Mouse (Mus musculus) ES-Bruce4 (cell line): ENCODE results near the gene Gm13101. TPM values are rescaled to one million over a fixed set of nuclear protein-coding genes. Genes with fewer than 3 reads are reported as not detected.

Experiments
- polyA plus RNA-seq: library from polyadenylated mRNA; stranded (reverse); fragments of >200 nt; gene quantifications from 2 replicates; pipeline ENCODE4 v1.2.4, GENCODE M21; 2011; ENCODE audit warnings: low read depth; ENCODE audit not compliant: missing spikeins, insufficient read depth, insufficient read length

Gm13101 gene
- polyA plus RNA-seq, 1 experiment = not detected

Other genes starting within 250 kb of the Gm13101 start
- gene Gm13078, start 247.5 kb downstream of the Gm13101 start, polyA plus RNA-seq = not detected in 2 replicates
- gene Gm13023, start 177.6 kb downstream of the Gm13101 start, polyA plus RNA-seq = not detected in 2 replicates
- gene Gm13084, start 150.9 kb downstream of the Gm13101 start, polyA plus RNA-seq = not detected in 2 replicates
- not detected in 2 replicates for gene Gm13103, start 120.5 kb downstream of the Gm13101 start, polyA plus RNA-seq
- gene Pramef6, start 66.6 kb downstream of the Gm13101 start, polyA plus RNA-seq = not detected in 2 replicates
- gene Pramef25, start 15.9 kb downstream of the Gm13101 start, polyA plus RNA-seq = not detected in 2 replicates
- gene Pramef17, start 27.4 kb upstream of the Gm13101 start, polyA plus RNA-seq = not detected in 2 replicates
- not detected in 2 replicates for gene Pramel4, start 92.2 kb upstream of the Gm13101 start, polyA plus RNA-seq
- gene Gm13102, start 139.5 kb upstream of the Gm13101 start, polyA plus RNA-seq = not detected in 2 replicates
- gene Oog3, start 195.7 kb upstream of the Gm13101 start, polyA plus RNA-seq = not detected in 2 replicates
- gene Oog2, start 223.8 kb upstream of the Gm13101 start, polyA plus RNA-seq = not detected in 2 replicates
- not detected in 2 replicates for gene C87977, start 246.4 kb upstream of the Gm13101 start, polyA plus RNA-seq